Mouse (Mus musculus) cerebellum, postnatal 25 days (tissue): ENCODE measurements around the gene Bid.
"Not testable (repeated sequence)": the region's sequence is repeated elsewhere in the genome, so short reads cannot be mapped to it uniquely, and the experiment has no call there.

ENCODE experiments used
- DNase-seq, 2 experiments: peaks; one replicate each; pipeline ENCODE4 v3.0.0; 2021; ENCODE audit warnings: mixed read lengths in 2 of 2

Bid gene

GRCm38 (mm10) chr6:120933670-120934069 is 17.0 kb upstream of the Bid start:
- DNase-seq: no peak

DNA sequence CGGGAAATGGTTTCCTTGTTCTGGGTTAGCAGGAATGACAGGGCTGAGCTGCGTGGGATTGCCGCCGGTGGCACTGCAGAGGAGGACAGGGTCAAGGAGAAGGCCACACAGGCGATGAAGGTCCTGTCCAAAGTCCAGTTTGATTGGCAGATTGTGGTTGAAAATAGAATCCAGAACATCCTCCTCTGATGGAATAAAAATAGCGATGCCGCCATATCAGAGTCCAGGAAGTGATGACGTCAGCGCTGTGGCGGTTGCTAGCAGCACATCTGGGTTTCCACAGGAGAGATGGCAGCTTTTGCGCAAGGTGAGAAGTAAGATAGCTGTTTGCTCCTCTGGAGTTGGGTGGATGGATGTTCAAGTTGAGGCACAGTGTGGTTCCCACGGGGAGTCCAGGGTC is 15.9 kb upstream of the Bid start:
- no peak for DNase-seq

DNA sequence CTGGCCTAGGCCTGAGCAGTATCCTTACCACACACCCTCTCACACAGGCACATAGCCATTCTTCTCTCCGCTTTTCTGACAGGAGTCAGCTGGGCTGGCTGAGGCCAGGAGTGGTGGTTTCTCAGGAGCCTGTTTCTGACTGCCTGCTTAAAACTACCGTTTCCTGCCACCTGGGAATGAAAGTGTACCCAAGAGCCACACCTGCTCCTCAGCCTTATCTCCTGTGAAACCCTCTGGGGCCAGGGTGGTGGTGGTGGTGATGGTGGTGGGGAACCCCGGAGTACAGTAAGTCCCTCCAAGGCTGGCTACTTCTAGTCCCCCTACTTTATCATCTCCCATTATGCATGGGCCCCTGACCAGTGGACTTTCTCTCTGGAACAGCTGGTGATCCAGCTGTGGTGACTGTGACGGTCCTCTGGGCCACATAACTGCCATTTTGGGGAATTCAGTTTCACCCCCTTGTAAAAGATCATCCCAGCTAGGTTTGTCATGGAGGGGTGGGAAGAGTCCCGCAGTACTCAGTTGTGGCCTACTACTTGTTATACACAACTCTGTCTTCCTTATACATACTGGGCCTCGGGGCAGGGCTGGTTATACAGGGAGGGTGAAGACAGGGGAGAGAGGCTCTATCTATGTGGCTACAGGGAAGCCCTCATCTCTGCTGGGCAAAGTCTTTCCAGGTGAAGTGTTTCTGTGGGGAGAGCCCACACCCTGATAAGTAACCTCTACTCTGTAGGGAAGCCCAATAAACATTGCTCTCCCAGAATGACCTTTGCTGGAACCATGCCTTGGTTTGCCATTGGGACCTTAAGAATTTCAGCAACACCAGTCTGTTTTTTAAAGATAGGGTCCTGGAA is 14.0 kb upstream of the Bid start:
- DNase-seq: no peak

GRCm38 (mm10) chr6:120929421-120929820 is 12.8 kb upstream of the Bid start:
- no peak for DNase-seq

GRCm38 (mm10) chr6:120927765-120928164 is 11.1 kb upstream of the Bid start:
- DNase-seq: peak; percentile 52 to 72

DNA sequence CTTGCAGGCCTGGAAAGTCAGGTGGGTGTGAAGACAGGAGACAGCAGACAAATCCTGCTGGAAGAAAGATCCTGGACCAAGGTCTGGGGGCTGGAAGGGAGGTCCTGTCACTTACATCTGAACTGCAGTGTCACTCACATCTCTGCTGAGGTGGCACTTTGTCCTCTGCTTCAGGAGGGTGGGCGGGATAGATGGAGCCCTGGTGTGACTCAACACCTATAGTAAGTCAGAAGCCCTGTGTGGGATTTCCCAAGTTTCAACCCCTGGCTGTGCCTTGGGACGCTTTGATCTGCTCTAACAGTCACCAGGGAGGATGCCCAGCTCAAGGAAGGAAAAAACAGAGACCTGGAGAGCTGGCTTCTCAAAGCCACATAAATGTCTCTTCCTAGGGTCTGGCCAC is 10.2 kb upstream of the Bid start:
- no peak for DNase-seq

DNA sequence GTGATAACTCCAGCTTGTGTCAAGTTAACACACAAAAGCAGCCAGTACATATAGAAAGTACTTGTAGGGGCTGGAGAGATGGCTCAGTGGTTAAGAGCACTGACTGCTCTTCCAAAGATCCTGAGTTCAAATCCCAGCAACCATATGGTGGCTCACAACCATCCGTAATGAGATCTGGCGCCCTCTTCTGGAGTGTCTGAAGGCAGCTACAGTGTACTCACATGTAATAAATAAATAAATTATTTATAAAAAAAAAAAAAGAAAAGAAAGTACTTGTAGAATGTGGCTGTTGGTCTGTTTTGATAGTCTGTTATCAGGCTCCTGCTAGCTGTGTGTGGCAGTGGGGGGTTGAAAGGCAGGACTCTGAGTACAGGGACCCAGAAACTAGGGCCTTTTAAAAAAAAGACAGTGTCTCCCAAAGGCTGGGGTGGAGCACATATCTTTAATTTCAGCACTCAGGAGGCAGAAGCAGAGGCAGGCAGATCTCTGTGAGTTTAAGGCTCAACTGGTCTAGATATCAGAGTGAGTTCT is 8.2 kb upstream of the Bid start:
- DNase-seq: not testable (repeated sequence)

DNA sequence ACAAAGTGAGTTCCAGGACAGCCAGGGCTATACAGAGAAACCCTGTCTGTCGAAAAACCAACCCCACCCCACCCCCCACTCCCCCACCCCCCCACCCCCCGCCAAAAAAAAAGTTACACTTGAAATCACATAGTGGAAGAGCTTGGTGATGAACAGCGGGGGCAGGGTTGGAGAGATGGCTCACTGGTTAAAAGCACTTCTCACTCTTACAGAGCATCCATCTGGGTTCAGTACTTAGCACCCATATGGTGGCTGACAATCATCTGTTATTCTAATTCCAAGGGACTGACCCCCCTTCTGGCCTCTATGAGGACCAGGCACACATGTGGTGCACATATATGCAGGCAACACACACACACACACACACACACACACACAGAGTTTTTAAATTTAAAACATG is 1.3 kb upstream of the Bid start:
- DNase-seq: no peak

- DNase-seq: not testable (repeated sequence)
Observed at GRCm38 (mm10) chr6:120916972-120917881, 574 bp upstream of the Bid start.

- DNase-seq: no peak
Observed at GRCm38 (mm10) chr6:120915649-120915975, 1.0 kb downstream of the Bid start.

DNA sequence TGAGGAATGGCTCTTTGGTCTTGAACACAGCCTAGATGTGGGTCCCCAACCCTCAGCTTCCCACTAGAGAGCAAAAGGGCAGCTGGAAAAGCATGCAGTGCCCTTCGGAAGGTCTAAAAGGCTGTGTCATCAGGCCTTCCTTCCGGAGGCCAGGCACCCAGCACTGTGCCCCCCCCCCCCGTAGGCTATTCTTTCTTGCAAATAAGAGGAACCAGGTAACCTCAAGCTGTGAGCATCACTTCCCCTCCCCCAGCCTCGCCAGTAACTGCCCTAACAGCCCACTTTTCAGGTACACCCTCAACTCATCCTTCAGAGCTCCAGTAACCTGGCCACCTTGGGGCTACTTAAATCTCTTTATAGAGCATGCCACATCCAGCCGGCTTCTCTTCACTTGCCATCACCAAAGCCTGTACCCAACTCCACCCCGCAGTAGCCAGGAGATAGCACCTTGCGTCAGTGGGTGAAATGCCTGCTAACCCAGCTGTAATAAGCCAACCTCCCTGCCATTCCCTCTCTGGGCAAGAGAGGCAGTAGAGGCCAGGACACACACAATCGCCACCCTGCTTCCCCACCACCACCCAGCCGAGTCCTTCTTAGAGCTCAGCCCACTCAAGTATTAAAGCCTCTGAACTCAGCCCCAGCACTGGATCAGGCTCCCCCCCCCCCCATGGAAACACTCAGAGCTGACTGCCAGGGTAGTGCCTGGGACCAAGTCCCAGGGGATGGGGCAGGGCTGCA is 1.6 kb downstream of the Bid start:
- peak in 1 of 2 experiments; percentile 48 for DNase-seq

- peak in 1 of 2 experiments; percentile 42 for DNase-seq
Observed at GRCm38 (mm10) chr6:120914533-120914910, 2.1 kb downstream of the Bid start.

DNA sequence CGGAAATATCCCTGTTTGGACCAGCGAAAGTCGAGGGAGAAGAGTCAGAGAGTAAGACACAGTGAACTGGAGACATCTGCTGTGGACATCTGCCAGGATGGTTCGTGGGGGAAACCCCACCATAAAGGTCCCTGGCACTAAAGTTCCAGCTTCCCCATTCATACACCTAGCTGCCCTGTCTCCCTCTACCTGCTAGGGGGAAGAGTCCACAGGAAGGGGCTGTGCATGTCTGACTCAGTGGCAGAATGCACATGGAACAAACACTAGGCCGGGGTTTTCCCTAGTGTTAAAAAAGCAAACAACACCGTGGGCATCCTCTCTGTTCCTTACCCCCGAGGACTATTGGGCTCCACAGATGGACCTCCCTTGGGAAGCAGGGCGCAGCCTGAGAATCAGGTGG is 2.9 kb downstream of the Bid start:
- DNase-seq: no peak

- no peak for DNase-seq
Observed at GRCm38 (mm10) chr6:120912931-120913330, 3.7 kb downstream of the Bid start.

GRCm38 (mm10) chr6:120911213-120912007 is 5.2 kb downstream of the Bid start:
- DNase-seq: no peak

- no peak for DNase-seq
Observed at GRCm38 (mm10) chr6:120909501-120909900, 7.2 kb downstream of the Bid start.

- not testable (repeated sequence) for DNase-seq
Observed at GRCm38 (mm10) chr6:120907876-120908597, 8.6 kb downstream of the Bid start.

GRCm38 (mm10) chr6:120906521-120906920 is 10.1 kb downstream of the Bid start:
- no peak for DNase-seq

- no peak for DNase-seq
Observed at GRCm38 (mm10) chr6:120905111-120905510, 11.5 kb downstream of the Bid start.

GRCm38 (mm10) chr6:120903961-120904360 is 12.7 kb downstream of the Bid start:
- DNase-seq: no peak

GRCm38 (mm10) chr6:120903450-120903912 is 13.2 kb downstream of the Bid start:
- peak in 1 of 2 experiments; percentile 23 for DNase-seq
